Mouse (Mus musculus): ENCODE measurements around the gene Ccdc71. TPM values are rescaled to one million over a fixed set of nuclear protein-coding genes. Genes with fewer than 3 reads are reported as not detected.

Ccdc71 gene
- total RNA-seq, 2 experiments from 2014 or later = 15.0 to 17.7 TPM

- peak; percentile 14 for DNase-seq
- Histone ChIP-seq H3K27ac (no peak overlapping the region), H3K4me3 (no peak overlapping the region)
- intact Hi-C loops (cut with DNase I) = no loop called here
- TF ChIP-seq CTCF (IDR thresholded peaks at IDR 0.05) = no peak
Observed at GRCm38 (mm10) chr9:108494146-108494825, 34.0 kb downstream of the Ccdc71 start.

DNA sequence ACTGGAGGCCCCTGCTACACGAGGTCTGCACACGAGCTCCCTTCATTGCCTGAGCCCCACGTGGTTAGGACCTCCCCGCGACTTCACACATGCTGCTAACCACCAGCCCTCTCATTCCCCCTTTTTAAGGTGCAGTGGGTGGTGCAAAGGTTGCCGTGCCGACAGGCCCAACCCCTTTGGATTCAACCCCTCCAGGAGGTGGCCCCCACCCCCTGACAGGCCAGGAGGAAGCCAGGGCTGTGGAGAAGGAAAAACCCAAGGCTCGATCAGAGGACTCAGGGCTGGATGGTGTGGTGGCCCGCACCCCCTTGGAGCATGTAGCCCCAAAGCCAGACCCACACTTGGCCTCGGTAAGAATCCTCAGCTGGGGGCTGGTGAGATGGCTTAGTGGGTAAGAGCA, 34.6 kb downstream of the Ccdc71 start:
- intact Hi-C loops (cut with DNase I) = no loop called here
- DNase-seq = no peak
- TF ChIP-seq CTCF (IDR thresholded peaks at IDR 0.05) = no peak
- no peak overlapping the region for H3K27ac ChIP-seq
- H3K4me3 ChIP-seq = no peak overlapping the region

- TF ChIP-seq CTCF (IDR thresholded peaks at IDR 0.05) = no peak
- intact Hi-C loops (cut with DNase I) = no loop called here
- Histone ChIP-seq H3K27ac (no peak overlapping the region), H3K4me3 (no peak overlapping the region)
- no peak for DNase-seq
Observed at GRCm38 (mm10) chr9:108499231-108499630, 38.9 kb downstream of the Ccdc71 start.

- H3K27ac ChIP-seq = no peak overlapping the region
- intact Hi-C loops (cut with DNase I) = no loop called here
- TF ChIP-seq CTCF (IDR thresholded peaks at IDR 0.05) = no peak
- DNase-seq = peak; percentile 18
- no peak overlapping the region for H3K4me3 ChIP-seq
Observed at GRCm38 (mm10) chr9:108499943-108500342, 39.6 kb downstream of the Ccdc71 start.

GRCm38 (mm10) chr9:108506901-108507300, 46.6 kb downstream of the Ccdc71 start:
- no peak for DNase-seq
- Histone ChIP-seq H3K4me3 (peak overlapping the region; percentile 95), H3K27ac (peak overlapping the region; percentile 93)
- intact Hi-C loops (cut with DNase I) = no loop called here
- TF ChIP-seq CTCF (IDR thresholded peaks at IDR 0.05) = no peak

DNA sequence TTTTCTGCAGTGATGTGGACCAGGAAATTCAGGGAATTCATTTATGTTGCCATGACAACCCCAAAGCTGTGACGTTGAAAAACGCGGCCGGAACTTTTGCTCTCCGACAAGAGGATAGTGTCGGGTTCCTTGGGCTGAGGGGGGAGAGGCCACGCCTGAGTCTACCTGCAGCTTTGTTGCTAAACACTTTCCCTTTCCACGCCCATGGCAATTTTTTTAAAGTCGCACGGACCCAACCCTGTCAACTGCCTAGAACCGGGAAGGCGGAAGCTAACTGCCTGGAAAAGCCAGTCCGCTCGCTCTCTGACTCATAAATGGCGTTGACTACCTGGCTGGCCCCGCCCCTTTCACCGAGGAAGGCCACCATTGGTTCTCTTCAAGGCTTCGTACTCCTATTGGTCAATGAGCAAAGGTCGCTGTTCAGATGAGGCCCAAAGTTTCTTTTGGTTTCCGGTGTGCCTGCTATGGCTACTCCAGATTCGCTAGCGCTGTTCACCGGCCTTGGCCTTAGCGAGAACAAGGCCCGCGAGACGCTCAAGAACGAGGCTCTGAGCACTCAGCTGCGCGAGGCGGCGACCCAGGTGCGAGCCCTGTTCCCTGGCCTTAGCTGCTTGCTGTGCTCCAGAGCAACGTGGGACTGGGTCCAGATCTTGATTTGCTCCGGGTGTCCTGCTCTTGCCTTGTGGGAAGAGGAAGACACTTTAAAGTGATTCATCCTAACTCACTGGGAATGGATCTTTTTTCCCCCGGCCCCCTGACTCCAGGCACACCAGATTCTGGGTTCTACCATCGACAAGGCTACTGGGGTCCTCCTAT, 47.5 kb downstream of the Ccdc71 start, which contains the start of gene Qars:
Qars (plus strand) TSS at position 88 of the 816 bp plus-strand sequence.
- no peak for TF ChIP-seq CTCF (IDR thresholded peaks at IDR 0.05)
- Histone ChIP-seq H3K4me3 (peak within 1 kb of the TSS; percentile 95), H3K27ac (peak within 1 kb of the TSS; percentile 93)
- intact Hi-C loops (cut with DNase I) = loop anchor here (2.0 kb wide), 1 partner anchor 17 kb away; the partner anchor contains the start of gene Usp19
- DNase-seq = peak; percentile 96

GRCm38 (mm10) chr9:108508776-108509175, 48.4 kb downstream of the Ccdc71 start:
- H3K4me3 ChIP-seq = peak overlapping the region; percentile 95
- intact Hi-C loops (cut with DNase I) = loop anchor here (2.0 kb wide), 1 partner anchor 18 kb away; the partner anchor contains the start of gene Usp19
- peak overlapping the region; percentile 93; the same call in 1 of the 2 replicates for H3K27ac ChIP-seq
- no peak for DNase-seq
- TF ChIP-seq CTCF (IDR thresholded peaks at IDR 0.05) = no peak

Other genes with a start within 250 kb of the Ccdc71 start
- gene Dag1, start 196.6 kb upstream of the Ccdc71 start, total RNA-seq (2021) = 100 to 1,000 TPM; 170 to 229 TPM
- gene Nicn1, start 170.1 kb upstream of the Ccdc71 start, total RNA-seq (2021) = 10 to 100 TPM in 1 of 2 experiments, 1 to 10 TPM in 1; 9.3 to 11.9 TPM
- gene Amt, start 163.7 kb upstream of the Ccdc71 start, total RNA-seq (2021) = 1 to 10 TPM; 1.0 to 1.4 TPM
- 100 to 1,000 TPM in 1 of 2 experiments, 10 to 100 TPM in 1; 95.0 to 122 TPM for gene Rhoa, start 154.4 kb upstream of the Ccdc71 start, total RNA-seq (2021)
- gene Tcta, start 154.4 kb upstream of the Ccdc71 start, total RNA-seq (2021) = 10 to 100 TPM; 27.0 to 35.1 TPM
- gene Gpx1, start 121.6 kb upstream of the Ccdc71 start, total RNA-seq (2021) = 10 to 100 TPM; 54.9 to 69.4 TPM
- gene Usp4, start 112.7 kb upstream of the Ccdc71 start, total RNA-seq (2021) = 10 to 100 TPM; 68.7 to 74.6 TPM
- gene 1700102P08Rik, start 67.7 kb upstream of the Ccdc71 start, total RNA-seq (2021) = 1 to 10 TPM in 1 of 2 experiments, under 1 TPM in 1; 0.92 to 1.5 TPM
- gene Ccdc36, start 32.0 kb upstream of the Ccdc71 start, total RNA-seq (2021) = not detected
- gene BC048562, start 24.0 kb upstream of the Ccdc71 start, total RNA-seq (2021) = not detected
- gene Klhdc8b, start 1.1 kb downstream of the Ccdc71 start, total RNA-seq (2021) = 1 to 10 TPM; 1.7 to 2.5 TPM
- 100 to 1,000 TPM; 104 to 171 TPM for gene Lamb2, start 19.2 kb downstream of the Ccdc71 start, total RNA-seq (2021)
- gene Usp19, start 30.1 kb downstream of the Ccdc71 start, total RNA-seq (2021) = 100 to 1,000 TPM; 124 TPM
- gene Qars, start 47.2 kb downstream of the Ccdc71 start, total RNA-seq (2021) = 10 to 100 TPM; 75.4 to 80.6 TPM
- gene Qrich1, start 56.3 kb downstream of the Ccdc71 start, total RNA-seq (2021) = 10 to 100 TPM; 53.3 to 58.9 TPM
- 10 to 100 TPM; 59.7 to 67.4 TPM for gene Impdh2, start 99.8 kb downstream of the Ccdc71 start, total RNA-seq (2021)
- 10 to 100 TPM; 20.6 to 39.2 TPM for gene Ndufaf3, start 106.9 kb downstream of the Ccdc71 start, total RNA-seq (2021)
- gene Dalrd3, start 109.4 kb downstream of the Ccdc71 start, total RNA-seq (2021) = 10 to 100 TPM in 1 of 2 experiments, 1 to 10 TPM in 1; 8.0 to 11.3 TPM
- gene Wdr6, start 118.2 kb downstream of the Ccdc71 start, total RNA-seq (2021) = 1 to 10 TPM; 6.7 to 7.3 TPM
- gene P4htm, start 137.1 kb downstream of the Ccdc71 start, total RNA-seq (2021) = 1 to 10 TPM; 3.7 to 3.9 TPM
- 10 to 100 TPM; 61.9 to 83.9 TPM for gene Arih2, start 188.9 kb downstream of the Ccdc71 start, total RNA-seq (2021)
- 10 to 100 TPM; 55.2 to 96.6 TPM for gene Slc25a20, start 201.6 kb downstream of the Ccdc71 start, total RNA-seq (2021)
- gene Prkar2a, start 228.8 kb downstream of the Ccdc71 start, total RNA-seq (2021) = 100 to 1,000 TPM; 164 to 181 TPM